Mouse (Mus musculus) urinary bladder, postnatal 25 days (tissue): ENCODE data around the gene Slc9a4.
"Not testable (repeated sequence)": the region's sequence is repeated elsewhere in the genome, so short reads cannot be mapped to it uniquely, and the experiment has no call there.

Experiments used
- DNase-seq: peaks from one replicate; pipeline ENCODE4 v3.0.0; 2022; ENCODE audit warnings: low spot score

Gene Slc9a4

DNA sequence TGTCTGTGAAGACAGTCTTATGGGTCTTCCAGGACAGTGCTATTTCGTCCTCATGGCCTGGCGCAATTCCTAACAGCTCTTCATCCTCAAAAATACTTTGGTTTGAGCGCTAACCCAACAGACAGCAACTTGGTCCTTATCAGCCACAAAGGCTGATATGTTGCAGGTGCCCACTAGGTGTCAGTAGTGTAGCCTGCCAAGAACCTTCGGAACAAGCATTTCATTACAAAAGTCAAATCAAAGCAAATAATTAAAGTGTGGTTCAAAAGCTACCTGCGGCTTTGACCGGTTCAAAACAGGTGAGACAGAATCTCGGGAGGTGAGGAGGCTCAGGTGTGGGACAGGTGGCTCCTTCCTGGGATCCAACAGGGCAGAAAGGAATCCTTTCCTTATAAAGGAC is at the start of gene Slc9a4:
Gene Slc9a4 (plus strand): TSS at position 298 of the 400 bp plus-strand sequence.
- DNase-seq, result no peak

DNA sequence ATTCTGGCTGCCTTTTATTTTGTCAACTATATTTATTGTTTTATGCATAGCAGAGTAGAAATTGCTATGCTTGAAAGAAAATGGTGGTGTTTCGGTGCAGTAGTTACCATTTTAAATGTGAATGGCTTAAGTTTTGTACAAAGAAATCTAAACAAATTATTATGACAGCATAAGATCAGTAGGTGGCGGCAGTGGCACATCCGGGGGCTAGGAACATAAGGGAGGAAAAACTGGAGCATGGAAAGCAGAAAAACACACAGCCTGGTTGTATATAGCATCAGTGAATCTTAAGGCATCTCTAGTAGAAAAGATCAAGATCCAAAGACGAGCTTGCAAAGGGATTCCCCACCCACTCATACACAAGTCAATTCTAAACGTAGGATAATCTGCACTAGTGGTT is 42.3 kb upstream of the Slc9a4 start:
- DNase-seq, result no peak

DNA sequence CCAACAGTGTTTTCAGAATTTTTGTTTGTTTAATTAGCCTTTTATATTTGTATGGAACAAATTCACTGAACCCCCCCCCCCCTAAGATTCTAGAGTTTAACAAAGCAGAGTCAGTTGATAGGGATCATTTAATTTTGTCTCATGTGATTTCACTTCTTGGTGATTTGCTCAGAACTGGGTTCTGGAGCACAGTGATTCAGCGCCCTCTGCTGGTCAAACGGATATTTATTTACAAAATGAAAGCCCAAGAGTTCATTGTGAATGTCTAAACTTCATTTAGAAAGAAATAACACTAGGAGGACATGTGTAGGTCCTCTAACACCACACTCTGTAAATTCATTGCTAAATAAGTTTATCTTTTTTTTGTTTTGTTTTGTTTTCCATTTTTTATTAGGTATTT is 35.2 kb upstream of the Slc9a4 start:
- DNase-seq, result peak; percentile 65

DNA sequence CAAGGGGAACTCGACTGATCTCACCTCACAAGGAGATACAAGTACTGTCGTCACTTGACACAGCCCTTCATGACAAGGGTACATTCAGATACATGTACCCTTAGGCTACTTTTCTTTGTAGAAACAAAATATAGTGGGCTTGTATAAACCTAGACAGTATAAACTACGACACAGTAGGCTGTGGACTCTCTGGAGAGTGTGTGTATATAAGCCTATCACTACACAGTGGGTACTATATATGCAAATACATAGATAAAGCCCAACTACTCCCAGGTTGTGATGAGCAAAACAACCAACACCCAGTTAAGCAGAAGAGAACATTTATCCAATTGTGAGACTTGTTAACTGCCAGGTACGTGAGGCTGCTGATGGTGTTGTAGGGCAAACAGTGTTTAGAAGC is 33.2 kb upstream of the Slc9a4 start:
- DNase-seq, result no peak

DNA sequence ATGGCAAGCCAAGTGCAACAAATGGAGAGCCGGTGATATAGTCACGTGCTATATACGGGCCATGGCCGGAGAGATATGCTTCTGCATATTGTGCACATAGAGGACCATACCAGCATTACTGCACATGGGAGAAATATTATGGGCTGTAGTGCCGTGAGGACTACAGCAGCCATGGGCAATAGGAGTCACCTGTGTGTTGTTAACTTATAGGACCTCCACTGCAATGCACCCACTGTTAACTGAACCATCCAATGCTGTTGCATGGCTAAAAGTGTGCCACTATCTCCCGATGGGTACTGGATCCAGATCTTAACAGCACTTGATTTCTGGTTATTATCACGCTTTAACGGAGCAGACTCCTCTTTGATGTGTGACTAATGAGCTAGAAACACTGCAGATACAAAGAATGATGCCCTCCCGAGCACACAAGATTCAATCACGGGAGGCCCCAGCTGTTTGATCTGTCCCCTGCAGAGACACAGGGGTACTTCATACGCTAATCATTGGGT is 32.8 kb upstream of the Slc9a4 start:
- DNase-seq, result no peak

DNA sequence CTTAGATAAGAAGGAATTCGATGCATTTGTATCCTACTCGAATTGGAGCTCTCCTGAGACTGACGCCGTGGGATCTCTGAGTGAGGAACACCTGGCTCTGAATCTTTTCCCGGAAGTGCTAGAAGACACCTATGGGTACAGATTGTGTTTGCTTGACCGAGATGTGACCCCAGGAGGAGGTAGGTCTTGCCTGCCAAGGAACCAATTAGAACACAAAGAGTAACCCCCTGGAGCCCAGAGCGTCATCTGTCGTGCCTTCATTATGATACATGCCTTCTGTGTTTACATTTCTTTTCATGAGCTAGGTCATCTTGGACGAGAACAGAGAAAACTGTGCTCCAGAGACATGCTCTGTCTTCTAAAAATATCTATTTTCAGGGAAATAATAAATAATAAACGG is 32.1 kb upstream of the Slc9a4 start:
- no peak for DNase-seq

DNA sequence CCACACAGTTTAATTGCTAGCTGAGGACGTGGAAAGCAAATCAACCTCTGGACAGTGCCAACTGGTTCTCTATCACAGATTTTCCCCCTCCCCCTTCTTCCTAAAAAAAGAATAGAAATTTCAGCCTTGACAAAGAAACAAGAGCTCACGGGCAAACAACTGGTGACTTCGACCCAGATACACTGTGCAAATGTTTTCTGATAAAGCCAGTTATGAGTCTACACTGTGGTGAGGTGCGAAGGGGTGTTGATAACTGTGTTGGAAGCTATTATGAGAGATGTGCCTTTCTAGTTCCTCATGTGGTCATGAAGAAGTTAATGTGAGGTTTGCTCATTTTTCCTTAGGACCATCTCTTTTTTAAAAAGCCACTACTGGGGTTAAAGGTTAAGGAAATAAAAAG is 10.5 kb upstream of the Slc9a4 start:
- DNase-seq, result no peak

DNA sequence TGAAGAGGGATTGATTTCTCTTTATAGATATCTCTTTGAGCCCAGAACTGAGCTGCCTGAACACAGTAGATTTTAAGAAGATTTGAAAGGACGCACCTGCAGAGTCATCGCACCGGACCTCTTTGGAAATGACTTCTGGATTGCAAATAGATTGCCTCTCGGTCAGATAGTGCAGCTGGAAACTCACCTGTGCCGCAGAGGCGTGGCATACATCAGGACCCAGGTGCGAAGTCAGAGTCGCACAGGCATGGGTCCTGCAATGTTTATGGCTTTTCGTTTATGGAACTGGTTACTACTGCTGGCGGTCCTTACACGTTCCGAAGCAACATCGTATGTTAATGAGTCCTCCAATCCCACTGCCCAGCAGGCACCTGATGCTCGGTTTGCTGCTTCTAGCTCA is 388 bp downstream of the Slc9a4 start:
- DNase-seq, result no peak

DNA sequence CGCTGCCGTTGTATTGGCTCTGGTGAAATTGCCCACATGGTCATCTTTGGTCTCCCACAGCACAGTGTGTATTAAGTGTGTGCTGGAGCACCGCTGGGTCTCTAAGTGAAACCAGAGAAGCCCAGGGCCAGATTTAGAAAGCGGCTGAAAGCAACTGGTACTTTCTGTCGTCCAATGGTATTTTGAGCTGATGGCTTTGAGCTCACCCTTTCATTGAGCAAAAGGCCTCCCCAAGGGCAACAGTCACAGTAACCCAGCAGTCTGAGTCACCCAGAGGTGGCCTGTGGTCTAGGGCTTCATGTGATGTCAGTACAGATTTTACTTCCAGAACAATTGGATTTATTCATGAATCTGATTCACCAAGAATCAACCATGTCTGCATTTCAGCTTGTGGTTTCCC is 6.9 kb downstream of the Slc9a4 start:
- no peak for DNase-seq

DNA sequence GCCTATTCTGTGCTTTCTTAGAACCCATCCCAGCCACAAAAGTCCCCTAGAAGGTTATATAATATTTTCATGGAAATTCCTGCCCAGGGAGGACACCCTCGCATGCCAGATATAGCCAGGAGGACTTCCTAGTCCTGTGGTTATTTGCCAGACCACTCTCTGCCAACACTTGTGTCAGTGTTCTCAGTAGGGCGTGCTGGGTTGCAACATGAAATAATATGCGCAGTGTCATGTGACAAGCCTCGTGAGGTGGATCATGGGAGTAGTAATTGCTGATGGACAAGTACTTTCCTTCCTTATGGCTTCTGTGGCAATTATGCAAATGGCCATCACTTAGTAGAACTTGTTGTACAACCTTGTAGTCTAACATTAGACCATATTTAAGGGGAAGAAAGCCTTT is 11.1 kb downstream of the Slc9a4 start:
- DNase-seq, result no peak

DNA sequence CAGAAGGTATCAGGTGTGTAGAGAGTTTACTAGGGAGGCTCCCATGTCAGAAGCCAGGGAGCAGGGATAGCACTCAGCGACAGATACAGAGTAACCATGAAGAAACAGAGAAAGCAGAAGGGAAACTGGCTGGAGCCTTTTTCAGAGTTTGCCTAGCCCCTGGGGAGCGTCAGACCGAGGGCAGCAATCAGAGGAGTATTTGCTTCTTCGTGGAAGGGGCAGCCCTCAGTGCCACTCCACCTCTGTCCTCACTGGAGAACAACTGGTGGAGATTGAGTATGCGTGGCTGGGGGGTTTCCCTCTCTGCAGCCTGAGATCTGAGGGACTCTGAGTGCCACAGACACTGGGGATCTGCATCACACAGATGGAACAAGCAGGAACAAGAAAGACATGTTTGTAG is 17.9 kb downstream of the Slc9a4 start:
- DNase-seq, result no peak

DNA sequence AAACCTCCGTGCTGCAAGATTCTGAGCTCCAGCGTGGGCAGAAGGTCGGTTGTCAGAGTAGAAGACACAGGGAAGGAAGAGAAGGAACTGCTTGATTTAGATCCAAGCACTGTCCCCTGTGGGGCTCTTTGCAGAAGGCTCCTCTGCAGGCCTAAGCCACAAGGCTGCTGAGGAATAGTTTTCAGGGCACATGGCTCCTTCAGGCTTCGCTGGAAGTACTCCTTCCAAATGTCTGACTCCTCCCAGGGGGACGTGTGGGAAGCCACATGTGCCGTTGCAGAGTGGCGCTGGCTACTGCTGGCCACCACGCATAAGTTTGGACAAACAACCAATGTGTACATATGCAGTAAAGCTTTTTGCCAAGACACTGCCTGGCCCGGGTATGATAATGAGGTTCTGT is 19.8 kb downstream of the Slc9a4 start:
- DNase-seq, result not testable (repeated sequence)

DNA sequence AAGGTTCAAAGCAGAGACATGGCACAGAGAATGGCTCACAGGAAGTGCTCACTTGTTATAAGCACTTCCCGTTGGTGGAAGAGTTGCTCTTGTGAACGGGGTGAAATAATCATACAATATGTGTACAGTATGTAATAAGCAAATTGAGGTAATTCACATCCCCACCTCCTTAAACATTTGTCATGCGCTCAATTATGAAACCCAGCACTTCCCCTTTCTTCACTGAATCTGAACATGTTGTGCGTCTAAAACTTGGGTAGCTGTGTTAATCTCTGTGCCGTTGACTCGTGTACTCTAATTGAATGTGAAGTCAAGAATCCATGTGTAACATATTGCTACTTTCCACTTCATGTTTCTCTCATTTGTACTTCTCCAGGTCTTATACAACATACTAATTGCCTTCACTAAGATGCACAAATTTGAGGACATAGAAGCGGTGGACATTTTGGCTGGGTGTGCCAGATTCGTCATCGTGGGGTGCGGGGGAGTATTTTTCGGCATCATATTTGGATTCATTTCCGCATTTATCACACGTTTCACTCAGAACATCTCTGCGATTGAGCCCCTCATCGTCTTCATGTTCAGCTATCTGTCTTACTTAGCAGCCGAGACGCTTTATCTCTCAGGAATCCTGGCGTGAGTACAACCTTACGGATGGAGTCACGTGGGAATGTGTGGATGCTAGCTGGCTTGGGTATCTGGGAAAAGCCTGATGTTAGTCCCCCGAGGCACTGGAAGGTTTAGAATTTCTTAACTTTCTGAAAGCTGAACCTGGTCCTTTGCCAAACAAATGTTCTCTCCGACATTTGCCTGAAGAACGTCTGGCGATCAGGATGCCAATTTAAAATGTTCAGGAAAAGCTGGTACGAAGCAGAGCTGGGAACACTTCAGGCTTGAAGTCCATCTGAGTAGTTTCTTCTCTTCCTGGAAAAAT is 20.8 kb downstream of the Slc9a4 start:
- no peak for DNase-seq

DNA sequence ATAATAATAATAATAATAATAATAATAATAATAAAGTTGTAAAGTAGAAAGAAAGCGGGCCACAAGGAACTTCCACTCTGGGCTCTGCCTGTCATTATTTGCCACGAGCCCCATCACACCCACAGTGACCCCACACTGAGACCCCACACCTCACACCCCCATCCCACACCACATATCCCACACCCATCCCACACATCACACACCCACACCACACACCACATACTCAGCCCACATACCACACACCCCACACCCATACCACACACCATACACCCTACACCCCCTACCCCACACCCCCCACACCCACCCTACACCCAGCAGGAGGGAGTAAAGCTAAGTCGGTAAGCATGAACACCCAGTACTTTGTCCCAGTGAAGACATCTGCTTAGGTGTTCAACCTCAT is 21.6 kb downstream of the Slc9a4 start:
- DNase-seq, result no peak

DNA sequence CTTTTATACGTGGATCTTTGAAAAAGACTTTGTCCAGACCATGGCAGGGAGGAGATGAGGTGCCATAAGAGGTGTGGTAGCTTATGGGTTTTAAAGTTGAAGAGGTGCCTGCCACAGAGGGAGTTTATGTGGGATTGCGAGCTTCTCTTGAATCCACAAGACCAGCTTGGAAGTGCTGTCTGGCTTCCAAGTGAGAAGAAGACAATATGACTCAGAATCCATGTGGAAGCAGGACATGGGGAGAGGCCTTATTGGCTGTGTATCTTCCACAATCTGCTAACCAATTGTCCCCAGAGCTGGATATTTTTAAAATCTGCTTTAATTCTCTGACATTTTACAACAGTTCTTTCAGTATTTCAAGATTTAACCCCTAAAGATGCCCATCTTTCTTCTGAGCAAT is 33.3 kb downstream of the Slc9a4 start:
- DNase-seq, result no peak

DNA sequence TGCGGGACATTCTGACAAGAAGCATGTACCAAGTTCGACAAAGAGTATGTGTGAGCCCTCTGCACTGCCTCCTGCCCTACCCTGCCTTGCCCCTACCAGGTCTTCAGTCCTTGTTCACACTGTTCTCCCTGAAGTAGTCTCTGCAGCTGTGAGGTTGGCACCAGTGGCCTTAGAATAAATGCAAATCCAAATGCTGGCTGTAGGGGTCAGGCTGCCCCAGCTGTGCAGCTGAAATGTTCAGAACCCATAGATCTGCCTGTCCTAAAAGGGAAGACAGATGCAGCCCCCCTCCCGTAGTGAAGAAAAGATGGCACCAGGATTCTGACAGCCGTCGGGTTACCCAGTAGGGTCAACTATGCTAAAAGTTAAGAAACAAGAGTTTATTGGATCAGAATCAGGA is 39.2 kb downstream of the Slc9a4 start:
- no peak for DNase-seq

DNA sequence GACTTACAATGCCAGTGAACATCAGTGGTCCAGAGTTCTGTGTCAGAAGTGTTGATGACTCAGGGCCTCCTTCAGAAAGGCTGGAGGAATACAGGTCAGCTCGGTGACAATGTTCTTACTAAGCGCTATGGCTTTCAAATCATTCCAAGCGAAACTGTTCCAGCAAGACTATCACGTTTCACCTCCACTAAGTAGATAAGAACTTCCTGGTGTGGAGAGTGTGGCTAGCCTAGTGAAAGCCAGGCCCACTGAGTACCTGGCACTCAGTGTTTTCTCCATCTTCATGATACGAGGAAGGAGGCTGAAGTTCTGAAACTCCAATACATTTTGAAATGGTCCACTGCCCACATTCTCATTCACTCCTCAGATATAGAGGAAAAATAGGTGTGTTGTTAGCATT is 40.0 kb downstream of the Slc9a4 start:
- DNase-seq, result no peak

DNA sequence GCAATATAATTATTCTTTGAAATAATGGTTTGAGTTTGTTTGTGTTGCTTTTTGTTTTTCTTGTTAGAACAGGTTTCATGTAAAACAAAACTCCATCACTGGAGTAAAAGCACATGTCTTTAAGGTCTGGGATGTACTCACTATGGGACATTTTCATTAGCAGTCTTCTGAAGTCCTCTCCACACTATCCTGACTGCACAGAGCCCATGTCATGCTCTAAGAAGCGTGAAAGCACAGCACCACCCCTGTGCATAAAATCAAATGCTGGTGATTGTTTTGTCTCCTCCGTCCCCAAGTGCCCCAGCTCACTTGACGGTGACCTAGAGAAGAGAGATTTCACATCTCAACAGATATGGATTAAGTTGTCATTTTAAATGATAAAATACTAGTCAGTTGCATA is 45.1 kb downstream of the Slc9a4 start:
- no peak for DNase-seq

DNA sequence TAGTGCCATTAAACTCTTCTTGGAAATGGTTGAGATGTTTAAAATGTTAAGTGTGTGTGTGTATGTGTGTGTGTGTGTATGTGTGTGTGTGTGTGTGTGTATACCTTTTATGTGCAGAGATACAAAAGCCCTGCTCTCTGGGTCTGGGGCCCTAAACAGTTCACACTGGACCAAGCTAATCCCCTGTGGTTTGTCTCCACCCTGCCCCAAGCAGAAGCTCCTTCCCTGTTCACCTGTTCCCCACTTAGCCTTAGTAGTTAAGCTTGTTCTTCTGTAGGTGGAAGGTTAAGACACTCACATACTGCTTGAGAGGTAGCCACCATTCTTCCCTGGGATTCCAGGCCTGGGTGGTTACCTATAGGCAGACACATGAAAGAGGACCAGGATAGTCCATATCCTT is 47.1 kb downstream of the Slc9a4 start:
- no peak for DNase-seq

DNA sequence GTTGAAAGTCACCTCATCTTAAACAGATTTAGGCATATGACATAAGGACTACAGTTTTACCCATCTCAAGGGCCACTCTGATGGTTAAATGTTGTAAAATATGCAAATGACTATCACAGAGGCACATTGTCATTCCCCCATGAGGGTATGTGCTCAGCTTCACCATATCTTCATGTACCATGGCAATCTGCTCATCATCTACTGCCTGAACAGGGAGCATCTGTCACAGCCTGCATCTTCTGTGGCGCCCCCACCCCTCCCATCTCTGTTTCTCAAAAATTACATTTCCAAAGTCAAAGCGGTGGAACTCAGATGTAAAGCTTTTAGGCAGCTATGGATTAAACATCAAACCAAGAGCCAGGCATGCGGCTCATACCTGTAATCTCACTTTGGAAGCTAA is 48.6 kb downstream of the Slc9a4 start:
- no peak for DNase-seq

DNA sequence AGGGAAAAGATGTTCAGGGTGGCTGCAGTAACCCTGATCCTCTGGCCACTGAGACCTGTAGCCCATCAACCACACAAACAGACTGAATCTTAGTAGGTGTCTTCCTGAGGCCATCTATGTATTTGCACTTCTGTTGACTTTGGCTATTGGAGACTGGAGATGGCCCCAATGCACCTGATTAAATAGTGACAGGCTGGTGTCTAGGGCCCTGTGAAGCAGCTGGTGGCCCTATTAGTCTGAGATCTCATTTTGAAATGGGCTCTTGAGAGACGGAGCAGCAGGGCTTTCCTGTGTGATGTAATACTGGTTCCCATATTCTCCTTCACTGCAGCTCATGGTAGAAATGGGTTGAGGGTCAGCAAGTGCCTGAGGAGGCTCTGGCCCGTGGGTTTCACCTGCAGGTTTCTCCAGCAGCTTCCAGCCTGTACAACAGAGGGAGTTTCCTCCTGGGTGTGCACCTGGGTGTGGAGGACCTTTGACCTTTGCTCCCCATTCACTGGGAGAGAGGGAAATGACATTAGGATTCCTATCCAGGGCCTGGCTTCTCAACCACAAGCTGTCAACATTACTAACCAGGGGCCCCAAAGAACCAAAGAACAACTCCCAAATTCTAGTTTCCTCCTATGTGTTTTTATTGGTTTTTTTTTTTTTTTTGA is 52.7 kb downstream of the Slc9a4 start:
- no peak for DNase-seq

DNA sequence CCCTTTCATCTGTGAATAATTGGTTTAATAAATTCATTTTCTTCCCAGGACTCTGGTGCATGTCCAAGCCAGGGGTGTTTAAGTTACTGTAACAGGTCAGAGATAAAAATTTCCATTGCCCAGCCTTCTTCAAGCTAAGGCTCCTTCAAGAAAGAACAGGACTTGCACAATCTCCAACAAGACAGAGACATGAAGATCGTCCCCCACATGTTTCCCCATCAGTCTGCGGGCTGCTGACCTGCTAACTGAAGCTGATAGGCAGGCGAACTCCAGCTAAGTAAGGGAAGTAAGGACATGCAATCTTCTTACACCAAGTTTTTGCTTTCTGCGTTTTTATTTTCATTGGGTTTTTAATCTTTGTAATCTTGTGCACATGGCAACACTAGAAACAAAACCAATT is 54.7 kb downstream of the Slc9a4 start:
- no peak for DNase-seq

DNA sequence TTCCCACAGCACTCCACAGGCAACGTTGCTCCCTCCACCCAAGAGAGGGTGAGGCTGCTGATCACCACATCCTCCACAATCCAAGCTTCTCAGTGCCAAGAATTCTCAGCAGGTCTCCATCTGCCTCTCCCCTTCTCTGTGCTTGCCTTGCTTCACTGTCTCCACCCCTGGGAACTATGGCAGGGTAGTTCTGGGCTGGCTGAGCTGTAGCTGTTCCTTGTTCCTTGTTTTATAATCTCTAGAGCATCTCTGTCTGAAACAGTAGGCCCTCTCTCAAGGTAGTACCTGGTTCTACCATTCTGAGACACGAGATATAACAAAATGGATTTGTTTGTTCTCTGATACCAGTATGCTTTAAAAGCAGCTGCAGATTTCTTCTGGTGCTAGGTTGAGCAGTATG is 68.4 kb downstream of the Slc9a4 start:
- no peak for DNase-seq
